Mouse (Mus musculus) telencephalon, adult 2 months (tissue): Measurements from ENCODE around the gene Rpl39.

ENCODE experiments used
- DNase-seq: peaks from one replicate; pipeline ENCODE4 v3.0.0-alpha.2; 2011; ENCODE audit warnings: low read depth, low spot score

Gene Rpl39

DNA sequence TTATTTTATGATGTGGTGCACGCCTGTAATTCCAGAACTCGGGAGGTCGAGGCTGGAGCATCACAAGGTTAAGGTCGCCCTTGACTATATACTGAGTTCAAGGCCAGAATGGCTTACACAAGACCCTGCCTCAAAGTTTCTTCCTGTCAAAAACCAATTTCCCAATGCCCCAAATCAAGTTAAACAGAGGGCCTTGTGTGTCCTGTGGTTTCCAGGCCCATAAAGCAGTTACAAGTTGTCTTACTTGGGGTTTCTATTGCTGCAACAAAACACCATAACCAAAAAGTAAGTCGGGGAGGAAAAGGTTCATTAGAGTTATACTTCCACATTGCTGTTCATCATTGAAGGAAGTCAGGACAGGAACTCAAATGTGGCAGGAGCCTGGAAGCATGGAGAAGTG, 16.4 kb downstream of the Rpl39 start:
- DNase-seq, result no peak

DNA sequence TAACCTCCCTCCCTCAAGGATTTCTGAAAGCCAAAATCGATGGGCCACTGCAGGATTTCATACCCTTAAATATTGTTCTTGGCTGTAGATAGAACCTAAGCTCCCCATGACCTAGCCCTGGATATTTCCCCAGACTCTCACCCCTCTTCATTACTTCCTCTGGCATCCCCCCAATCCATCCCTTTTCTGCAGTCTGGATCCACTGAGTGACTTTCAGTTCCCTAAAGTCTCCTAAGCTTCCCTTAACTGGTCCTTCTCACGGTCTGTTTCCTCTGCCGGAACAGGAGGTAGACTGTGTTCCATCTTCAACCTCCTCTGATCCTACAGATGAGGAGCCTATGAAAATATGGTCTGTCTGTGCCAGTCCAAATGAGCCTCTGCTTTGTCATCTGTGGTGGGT, 17.9 kb downstream of the Rpl39 start:
- DNase-seq, result no peak

DNA sequence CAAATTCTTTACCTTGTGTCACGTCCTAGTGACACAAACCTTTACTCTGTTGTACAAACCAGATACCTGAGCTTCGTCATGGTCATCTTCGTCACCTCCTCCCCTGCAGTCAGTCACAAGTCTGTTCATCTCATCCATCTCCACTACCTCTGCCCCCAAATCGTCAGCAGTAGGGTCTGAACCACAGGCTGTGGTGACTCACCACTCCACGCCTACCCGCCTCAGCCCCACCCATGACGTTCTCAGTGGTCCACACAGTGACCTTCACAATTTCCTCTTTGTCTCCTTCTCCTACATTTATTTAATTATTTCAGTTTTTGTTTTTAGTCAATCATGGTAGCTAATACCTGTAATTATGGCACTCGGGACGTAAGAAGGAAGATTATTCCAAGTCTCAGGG, 21.3 kb downstream of the Rpl39 start:
- no peak for DNase-seq

DNA sequence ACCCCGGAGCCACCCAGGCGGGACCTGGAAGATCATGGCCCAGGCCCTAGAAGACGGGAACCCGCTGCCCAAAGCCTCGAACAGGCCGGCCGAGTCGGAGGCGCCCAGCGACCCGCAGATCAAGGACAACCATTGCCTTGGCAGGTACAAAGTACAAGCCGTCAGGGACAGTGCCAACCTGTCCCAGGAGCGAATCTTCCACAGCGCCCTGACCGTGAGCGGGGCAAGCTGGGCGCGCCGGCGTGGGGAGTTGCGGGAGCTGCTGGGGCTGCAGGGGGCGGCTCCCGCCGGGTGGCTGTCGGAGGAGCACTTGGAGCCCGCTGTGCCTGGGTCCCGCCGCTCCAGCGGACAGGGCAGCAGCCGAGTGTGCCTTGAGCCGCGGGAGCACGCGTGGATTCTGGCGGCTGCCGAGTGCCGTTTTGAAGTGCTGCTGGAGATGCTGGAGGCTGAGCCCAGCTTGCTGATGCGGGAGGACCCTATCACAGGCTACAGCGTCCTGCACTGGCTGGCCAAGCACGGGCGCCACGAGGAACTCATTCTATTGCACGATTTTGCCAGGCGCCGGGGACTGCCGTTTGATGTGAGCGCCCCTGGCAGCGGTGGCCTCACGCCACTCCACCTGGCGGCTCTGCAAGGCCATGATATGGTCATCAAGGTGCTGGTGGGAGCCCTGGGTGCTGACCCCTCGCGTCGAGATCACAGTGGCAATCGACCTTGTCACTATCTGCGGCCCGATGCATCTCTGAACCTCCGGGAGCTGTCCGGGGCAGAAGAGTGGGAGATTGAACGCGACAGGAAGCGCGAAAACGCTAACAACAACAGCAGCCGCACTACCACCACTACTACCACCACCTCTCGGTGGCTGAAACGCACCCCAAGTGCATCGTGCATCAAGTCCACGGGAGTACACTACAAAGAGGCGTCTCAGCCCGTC, 36.0 kb downstream of the Rpl39 start:
- DNase-seq, result no peak

DNA sequence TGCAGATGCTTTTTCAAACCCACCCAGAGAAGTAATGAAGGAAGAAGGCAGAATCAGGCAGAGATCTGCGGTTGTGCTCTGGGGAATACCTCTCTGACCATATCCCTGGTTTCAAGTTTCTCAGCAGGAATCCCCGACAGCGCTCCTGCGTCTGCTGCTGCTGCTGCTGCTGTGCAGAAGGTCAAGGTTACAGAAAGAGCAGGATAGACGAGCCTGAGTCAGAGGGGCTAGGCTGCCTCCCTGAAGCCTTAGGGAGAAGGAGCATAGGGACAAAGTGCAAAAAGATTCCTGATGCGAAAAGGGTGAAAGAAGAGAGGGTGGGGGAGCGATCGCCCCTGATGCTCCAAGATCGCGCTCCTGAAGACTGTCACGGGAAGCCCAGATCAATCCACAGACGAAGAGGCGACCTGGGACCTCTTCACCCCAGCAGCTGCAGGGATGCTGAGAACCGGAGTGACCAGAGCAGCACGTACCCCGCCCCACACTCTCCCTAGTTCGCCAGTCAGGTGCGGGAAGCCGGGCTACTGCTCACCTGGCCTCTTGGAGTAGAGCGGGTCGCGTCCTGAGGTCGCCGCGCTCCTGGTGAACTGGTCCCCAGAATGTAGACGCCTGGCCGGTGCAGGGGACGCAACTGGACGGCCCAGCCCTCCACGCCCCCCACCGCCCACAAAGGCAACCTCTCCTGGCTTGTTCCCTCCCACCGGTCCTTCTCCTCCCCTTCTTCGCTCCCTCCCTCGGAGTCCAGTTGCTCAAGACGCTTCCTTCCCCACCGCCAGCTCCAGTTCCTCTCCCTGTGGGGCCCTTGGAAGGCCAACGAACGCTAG, 36.9 kb downstream of the Rpl39 start, which contains the start of gene Sowahd:
Gene Sowahd, plus strand, starts transcription at position 780 of the 824 bp plus-strand sequence.
- no peak for DNase-seq

DNA sequence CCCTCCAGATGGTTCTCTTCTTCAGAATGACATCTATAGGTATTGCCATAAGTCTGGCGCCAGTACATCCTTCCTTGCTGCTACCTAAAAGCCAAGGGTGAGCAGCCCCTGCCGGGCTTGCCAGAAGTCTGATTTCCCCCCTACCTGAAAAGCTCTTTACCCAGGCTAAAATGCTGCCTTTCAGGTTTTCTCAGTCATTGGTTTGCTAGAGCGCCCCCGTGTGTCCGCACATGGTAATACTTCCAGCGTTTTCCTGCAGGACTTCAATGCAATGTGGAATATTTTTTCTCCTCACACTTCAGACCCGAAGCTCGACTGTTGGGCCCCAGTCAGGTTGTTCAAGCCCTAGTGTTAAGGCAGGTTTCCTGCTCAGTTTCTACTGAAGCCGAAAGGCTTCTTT, 42.5 kb downstream of the Rpl39 start:
- no peak for DNase-seq
